Mouse (Mus musculus) kidney, adult 2 months (tissue): ENCODE data around the gene Hfe2.
"Not testable (repeated sequence)": the region's sequence is repeated elsewhere in the genome, so short reads cannot be mapped to it uniquely, and the experiment has no call there.

Experiments
- CTCF ChIP-seq: fragments of 200-500 bp; conservative IDR thresholded peaks from 2 replicates; pipeline ENCODE4 v1.5.1; 2011; ENCODE audit warnings: low read depth, mild to moderate bottlenecking, control low read depth, low read length, moderate library complexity, mixed read lengths; ENCODE audit not compliant: insufficient read depth, insufficient read length
- POLR2A ChIP-seq: fragments of 200-500 bp; IDR thresholded peaks from one replicate; pipeline ENCODE4 v1.6.1; 2011; ENCODE audit warnings: low read depth, low read length, control low read depth

DNA sequence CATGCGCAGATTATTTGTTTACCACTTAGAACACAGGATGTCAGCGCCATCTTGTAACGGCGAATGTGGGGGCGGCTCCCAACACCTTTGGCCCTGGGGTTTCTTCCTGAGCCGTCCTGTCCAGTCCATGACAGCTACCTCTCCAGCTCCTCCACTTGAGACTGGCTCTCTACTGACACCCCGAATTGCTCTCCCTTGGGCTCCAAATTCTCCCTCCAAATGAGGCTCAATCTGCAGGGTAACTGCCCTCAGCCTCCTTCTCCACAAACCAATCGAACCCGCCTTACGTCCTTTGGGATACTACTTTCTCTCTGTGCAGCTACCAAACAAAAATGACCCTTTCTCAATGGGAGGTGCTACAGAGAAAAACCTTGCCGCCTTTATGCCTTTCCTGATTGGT, 30.5 kb upstream of the Hfe2 start:
- not testable (repeated sequence) for TF ChIP-seq POLR2A, CTCF
